Mouse (Mus musculus) subcutaneous adipose tissue, adult 2 months (tissue): ENCODE data around the gene Gm14408. TPM values are rescaled to one million over a fixed set of nuclear protein-coding genes. Genes with fewer than 3 reads are reported as not detected.

Experiments
- polyA plus RNA-seq: library from polyadenylated mRNA; depleted of rRNA; stranded (reverse); fragments of >200 nt; gene quantifications from 2 replicates; pipeline ENCODE4 v1.2.3, GENCODE M21; 2012; ENCODE audit warnings: low replicate concordance; rRNA removed

Gm14408 gene
- polyA plus RNA-seq = not detected in 2 replicates

DNA sequence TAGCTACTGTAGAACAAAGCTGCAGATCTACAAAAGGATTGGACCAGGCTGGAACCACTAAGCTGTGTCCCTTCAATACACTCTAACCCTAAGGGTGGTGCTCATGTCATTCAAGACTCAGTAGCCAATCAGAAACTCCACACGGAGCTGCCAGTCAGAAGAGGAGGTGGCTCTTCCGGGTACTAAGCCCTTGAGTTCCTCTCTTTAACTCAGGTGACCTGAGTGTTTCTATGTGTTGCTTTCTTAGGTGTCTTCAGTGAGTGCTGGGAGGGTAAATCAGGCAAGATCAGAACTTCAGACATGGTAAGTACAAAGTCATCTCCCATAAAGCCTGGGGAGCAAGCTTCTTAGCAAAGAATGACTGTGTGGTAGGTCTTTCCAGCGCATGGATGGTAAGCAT, at the start of gene Gm14408:
Gene Gm14408, plus strand, starts transcription at position 301 of the 400 bp plus-strand sequence.

DNA sequence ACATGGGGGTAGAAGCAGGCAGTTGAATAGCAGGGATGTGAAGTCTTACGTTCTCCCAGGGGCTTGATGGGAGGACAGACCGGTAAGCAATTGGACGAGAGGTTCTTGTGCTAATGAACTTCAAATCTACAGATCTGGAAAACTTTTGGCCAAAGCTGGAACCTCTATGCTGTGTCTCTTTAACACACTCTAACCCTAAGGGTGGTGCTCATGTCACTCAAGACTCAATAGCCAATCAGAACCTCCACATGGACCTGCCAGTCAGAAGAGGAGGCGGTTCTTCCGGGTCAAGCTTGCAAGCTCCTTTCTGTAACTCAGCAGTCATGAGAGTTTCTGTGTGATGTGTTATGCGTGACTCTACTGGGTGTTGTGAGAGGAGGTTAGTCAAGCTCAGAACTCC, 32.6 kb upstream of the Gm14408 start, which contains the start of gene Gm14295:
Gene Gm14295, plus strand, starts transcription at position 301 of the 400 bp plus-strand sequence.

Other genes with a start within 250 kb of the Gm14408 start
- 5.1 and 10.2 TPM in 2 replicates for gene Gm14308, start 194.8 kb upstream of the Gm14408 start, polyA plus RNA-seq
- gene Zfp973, start 160.6 kb upstream of the Gm14408 start, polyA plus RNA-seq = 5.4 and 5.7 TPM in 2 replicates
- 6.4 and 8.1 TPM in 2 replicates for gene Gm14305, start 122.8 kb upstream of the Gm14408 start, polyA plus RNA-seq
- gene Gm14295, start 32.5 kb upstream of the Gm14408 start, polyA plus RNA-seq = 3.6 and 5.9 TPM in 2 replicates
- gene Gm14296, start 96.7 kb downstream of the Gm14408 start, polyA plus RNA-seq = 1.9 and 4.4 TPM in 2 replicates
- gene Gm14419, start 169.8 kb downstream of the Gm14408 start, polyA plus RNA-seq = 0.67 and 4.9 TPM in 2 replicates
- not detected in 2 replicates for gene Gm14401, start 243.2 kb downstream of the Gm14408 start, polyA plus RNA-seq